Mouse (Mus musculus): ENCODE measurements around the gene Zc3h10.
"Not testable (repeated sequence)": the region's sequence is repeated elsewhere in the genome, so short reads cannot be mapped to it uniquely, and the experiment has no call there.

Gene Zc3h10

GRCm38 (mm10) chr10:128550144-128550823 lies 2.7 kb upstream of the Zc3h10 start:
- not testable (repeated sequence) for DNase-seq

DNA sequence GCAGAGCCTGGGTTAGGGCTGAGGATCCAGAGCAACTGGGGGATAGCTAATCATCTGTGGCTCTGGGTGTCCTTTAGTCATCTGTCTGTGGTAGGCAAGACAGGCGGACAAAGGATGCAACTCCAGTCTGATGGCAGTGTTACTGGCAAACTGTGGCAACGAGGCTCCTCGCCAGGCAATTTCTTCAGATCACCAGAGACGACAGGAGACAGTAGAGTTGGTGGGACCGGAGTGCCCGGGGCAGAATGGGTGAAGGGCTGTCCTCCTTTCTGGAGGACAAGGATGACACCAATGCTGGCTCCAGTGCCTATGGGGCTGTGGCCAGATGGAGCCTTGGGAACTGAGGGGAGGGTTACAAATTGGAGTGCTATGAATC lies 2.1 kb upstream of the Zc3h10 start:
- DNase-seq = peak in 1 of 2 experiments; percentile 19

- peak; percentile 94 to 97 for DNase-seq
These were observed 1.5 kb upstream of the Zc3h10 start, which contains the start of gene Rpl41 for GRCm38 (mm10) chr10:128548947-128549681. TSS of gene Rpl41 (minus strand) at chr10:128549305.

- peak in 1 of 2 experiments; percentile 31 for DNase-seq
These were observed 647 bp upstream of the Zc3h10 start for GRCm38 (mm10) chr10:128548051-128548791.

- no peak for DNase-seq
These were observed 787 bp downstream of the Zc3h10 start for GRCm38 (mm10) chr10:128546787-128547186.

DNA sequence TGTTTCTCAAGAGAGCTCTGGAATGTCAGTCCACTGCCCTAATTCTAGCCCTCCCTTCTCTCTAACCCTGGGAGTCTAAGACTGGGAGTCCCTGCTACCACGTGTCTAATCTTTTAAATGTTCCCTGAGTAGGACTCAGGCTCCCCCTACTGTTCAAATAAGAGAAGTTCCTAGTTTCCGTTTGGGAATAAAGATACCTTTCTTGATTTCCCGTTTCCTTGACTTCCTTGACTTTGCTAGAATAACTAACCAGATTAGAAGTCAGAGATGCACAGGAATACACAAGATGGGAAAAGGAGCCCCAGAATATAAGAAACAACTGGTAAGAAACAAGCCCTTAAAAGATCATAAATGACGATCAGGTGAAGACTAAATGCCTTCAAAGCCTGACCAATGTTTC lies 1.2 kb downstream of the Zc3h10 start:
- peak in 1 of 2 experiments; percentile 60 for DNase-seq

DNA sequence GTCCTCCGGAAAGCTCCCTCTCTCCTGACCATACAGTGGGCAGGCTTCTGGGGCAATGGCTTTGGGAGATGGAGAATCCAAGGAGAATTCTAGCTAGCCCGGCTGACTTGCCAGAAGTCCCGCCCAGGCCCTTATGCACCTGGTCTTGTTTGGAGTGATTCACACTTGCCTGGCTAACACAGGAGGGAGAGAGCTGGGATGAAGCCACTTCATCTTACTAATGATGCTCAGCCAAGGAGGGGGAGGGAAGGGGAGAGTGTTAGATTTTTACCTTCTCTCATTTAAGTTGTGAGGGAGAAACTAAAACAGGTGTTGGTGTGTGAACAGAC lies 2.0 kb downstream of the Zc3h10 start:
- DNase-seq = no peak

DNA sequence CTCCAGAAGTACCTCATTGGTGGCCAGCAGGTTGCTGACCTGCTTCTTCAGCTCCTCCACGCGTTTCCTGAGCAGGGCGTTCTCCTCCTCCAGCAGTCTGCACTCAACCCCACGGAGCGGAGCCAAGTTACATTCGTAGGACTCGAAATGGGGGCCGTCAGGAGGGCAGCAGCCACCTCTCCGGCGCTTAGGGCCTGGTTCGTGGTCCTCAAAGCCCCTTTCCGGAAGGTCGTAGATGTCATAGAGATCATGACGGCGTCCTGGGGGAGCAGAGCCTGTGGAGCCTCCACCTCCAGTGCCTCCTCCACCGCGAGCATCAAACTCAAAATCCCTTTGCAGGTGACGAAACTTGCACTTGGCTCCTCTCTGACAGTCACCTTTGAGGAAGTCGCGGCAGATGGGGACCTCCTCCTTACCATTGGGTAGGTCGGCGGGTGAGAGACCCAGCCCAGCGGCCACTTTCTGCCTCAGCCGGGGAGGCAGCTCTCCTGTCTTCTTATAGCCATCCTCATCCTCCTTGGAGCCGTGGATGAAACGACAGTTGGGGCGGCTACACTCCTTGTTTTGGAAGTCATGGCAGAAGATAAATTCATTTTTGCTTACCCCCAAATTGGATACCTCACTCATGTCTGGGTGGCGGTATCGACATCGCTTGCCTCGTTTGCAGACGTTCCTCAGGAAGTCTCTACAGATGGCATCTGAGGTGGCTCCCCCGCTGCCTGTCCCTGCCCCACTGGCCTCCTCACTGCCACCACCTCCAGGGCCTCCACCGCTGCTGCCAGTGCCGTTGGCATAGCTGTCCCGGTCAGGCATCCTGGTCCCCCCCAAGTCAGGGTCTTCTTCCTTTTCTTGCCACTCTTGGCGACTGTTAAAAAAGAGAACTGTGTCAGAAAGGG lies 2.7 kb downstream of the Zc3h10 start:
- no peak for DNase-seq

DNA sequence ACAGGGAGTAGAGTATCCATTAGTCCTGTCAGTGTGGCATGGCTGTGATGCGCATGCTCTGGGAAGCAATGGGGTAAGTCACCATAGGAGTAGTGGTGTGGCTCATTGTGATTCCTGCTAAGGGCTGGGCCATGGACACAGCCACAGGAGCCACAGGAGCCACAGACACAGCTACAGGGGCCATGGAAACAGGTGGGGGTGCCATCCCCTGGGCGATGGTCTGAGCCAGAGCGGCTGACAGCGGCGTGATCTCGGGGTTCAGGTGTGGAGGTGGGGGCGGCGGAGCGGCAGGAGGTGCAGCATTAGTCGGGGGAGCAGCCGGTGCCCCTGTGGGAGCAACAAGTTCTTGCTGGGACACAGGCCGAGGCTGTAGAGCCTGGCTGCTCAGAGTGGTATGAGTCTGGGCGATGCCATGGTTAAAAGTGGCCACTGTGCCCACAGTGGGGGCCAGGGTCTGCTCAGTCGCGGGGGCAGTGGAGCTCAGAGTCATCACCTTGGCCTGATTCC lies 3.4 kb downstream of the Zc3h10 start:
- DNase-seq = no peak

- no peak for DNase-seq
These were observed 4.5 kb downstream of the Zc3h10 start for GRCm38 (mm10) chr10:128543100-128543499.

DNA sequence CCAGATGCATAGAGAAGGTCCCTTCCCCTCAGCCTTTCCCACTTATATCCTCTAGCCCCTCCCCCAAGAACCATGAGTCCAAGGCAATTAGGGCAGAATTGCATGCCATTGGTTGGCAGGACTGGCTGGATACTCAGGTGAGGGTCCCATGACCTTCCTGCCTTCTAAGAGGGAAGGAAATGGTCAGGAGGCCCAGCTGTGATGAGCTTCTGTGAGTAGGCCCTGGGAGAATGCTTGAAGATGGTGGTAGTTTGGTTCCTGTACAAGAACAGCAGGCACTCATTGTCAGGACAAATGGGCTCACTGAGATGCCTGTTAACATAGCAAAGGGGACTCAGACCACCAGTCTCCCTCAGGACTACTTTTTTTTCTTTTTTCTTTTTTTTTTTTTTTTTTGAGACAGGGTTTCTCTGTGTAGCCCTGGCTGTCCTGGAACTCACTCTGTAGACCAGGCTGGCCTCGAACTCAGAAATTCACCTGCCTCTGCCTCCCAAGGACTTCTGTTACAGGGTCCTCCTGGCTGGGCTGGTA lies 9.2 kb downstream of the Zc3h10 start:
- DNase-seq = no peak

GRCm38 (mm10) chr10:128536266-128536940 lies 11.2 kb downstream of the Zc3h10 start:
- DNase-seq = peak; percentile 92 to 93

- DNase-seq = peak in 1 of 2 experiments; percentile 14
These were observed 11.8 kb downstream of the Zc3h10 start for GRCm38 (mm10) chr10:128535624-128536265.

DNA sequence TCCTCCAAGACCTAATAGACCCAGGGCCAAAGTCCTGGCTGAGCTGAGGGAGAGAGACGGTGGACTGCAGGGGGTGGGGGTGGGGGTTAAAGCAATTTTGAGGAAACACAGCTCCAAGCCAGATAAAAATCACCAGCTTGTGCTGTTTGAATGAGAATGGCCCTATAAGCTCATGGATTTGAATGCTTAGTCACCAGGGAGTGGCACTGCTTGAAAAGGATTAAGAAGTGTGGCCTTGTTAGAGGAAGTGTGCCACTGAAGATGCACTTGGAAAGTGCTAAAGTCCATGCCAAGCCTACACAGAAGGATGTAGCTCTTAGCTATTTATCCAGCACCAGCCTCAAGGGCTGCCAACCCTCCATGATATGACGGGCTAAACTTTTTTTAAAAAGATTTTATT lies 12.4 kb downstream of the Zc3h10 start:
- DNase-seq = no peak

- DNase-seq = no peak
These were observed 20.9 kb downstream of the Zc3h10 start for GRCm38 (mm10) chr10:128526366-128527356.

- peak; percentile 93 to 98 for DNase-seq
These were observed 21.8 kb downstream of the Zc3h10 start, which contains the start of gene Esyt1 for GRCm38 (mm10) chr10:128525671-128526308. TSS of gene Esyt1 (minus strand) at chr10:128525871.

GRCm38 (mm10) chr10:128524732-128525662 lies 22.6 kb downstream of the Zc3h10 start:
- DNase-seq = peak; percentile 36 to 67

All from kidney, postnatal 36 days (tissue).